ENCODE assay signal across 8 mouse cellular contexts in genomic region chr11:88148015-88148637, GRCm38 (mm10). TPM values are rescaled to one million over a fixed set of nuclear protein-coding genes. Genes with fewer than 3 reads are reported as not detected.
DNase-seq lines count a peak whose midpoint lies in the region; ATAC-seq lines count a peak whose summit lies in the region.

No protein-coding gene starts in this region.

- H3K9ac ChIP-seq in lung, embryonic 16.5 days (ENCODE audit: low read length), result peak overlapping the region; percentile 51; the same call in 1 of the 2 replicates
- H3K9ac ChIP-seq in limb, embryonic 12.5 days (replicated peaks), result no peak overlapping the region
- H3K9ac ChIP-seq in stomach, embryonic 15.5 days, result no peak overlapping the region

- H3K4me2 ChIP-seq in lung, embryonic 16.5 days (ENCODE audit: low read depth, low read length), result no peak overlapping the region
- H3K4me2 ChIP-seq in limb, embryonic 12.5 days, result peak overlapping the region; percentile 41
- peak overlapping the region; percentile 22; the same call in 1 of the 2 replicates for H3K4me2 ChIP-seq in stomach, embryonic 15.5 days

- no peaks in the 10 kb centered on the region for H3K9me3 ChIP-seq in lung, embryonic 16.5 days (ENCODE audit: control insufficient read depth, low read length)
- peaks cover 2% of the 10 kb centered on the region; the same call in 1 of the 2 replicates for H3K9me3 ChIP-seq in limb, embryonic 12.5 days
- H3K9me3 ChIP-seq in stomach, embryonic 15.5 days, result no peaks in the 10 kb centered on the region

- WGBS in lung, embryonic 16.5 days, result 33% methylated on average over 7 of the region's 7 CpGs
- WGBS in limb, embryonic 12.5 days, result 31% methylated on average over 7 of the region's 7 CpGs
- WGBS in stomach, embryonic 15.5 days, result 43% methylated on average over 7 of the region's 7 CpGs

- H3K4me1 ChIP-seq in lung, embryonic 16.5 days (replicated peaks; ENCODE audit: control insufficient read depth, insufficient read depth, low read length), result peaks cover 50% of the 10 kb centered on the region
- peaks cover 65% of the 10 kb centered on the region for H3K4me1 ChIP-seq in limb, embryonic 12.5 days (replicated peaks)
- H3K4me1 ChIP-seq in stomach, embryonic 15.5 days, result peaks cover 56% of the 10 kb centered on the region

- ATAC-seq in lung, embryonic 16.5 days (ENCODE audit: low read depth), result no peak
- ATAC-seq in limb, embryonic 12.5 days (ENCODE audit: insufficient number of reproducible peaks, insufficient read depth, low FRiP score, low TSS enrichment, low read depth), result no peak
- no peak for ATAC-seq in stomach, embryonic 15.5 days (ENCODE audit: insufficient read depth, low FRiP score, low read depth)
- ATAC-seq in erythroid progenitor cell, adult 5-6 weeks (replicated peaks; ENCODE audit: low FRiP score, poor library complexity, severe bottlenecking), result no peak

- peak overlapping the region; percentile 90 for H3K27ac ChIP-seq in lung, embryonic 16.5 days (ENCODE audit: low read length)
- H3K27ac ChIP-seq in limb, embryonic 12.5 days, result peak overlapping the region; percentile 94
- peak overlapping the region; percentile 90 for H3K27ac ChIP-seq in stomach, embryonic 15.5 days

- H3K36me3 ChIP-seq in lung, embryonic 16.5 days (ENCODE audit: control insufficient read depth, insufficient read depth, low read length), result no peaks in the 10 kb centered on the region
- peaks cover 2% of the 10 kb centered on the region; the same call in 1 of the 2 replicates for H3K36me3 ChIP-seq in limb, embryonic 12.5 days
- H3K36me3 ChIP-seq in stomach, embryonic 15.5 days, result no peaks in the 10 kb centered on the region

- DNase-seq in gastrocnemius, postnatal 25 days, result peak; percentile 36
- DNase-seq in gastrocnemius, adult 8-10 months (ENCODE audit: low spot score in 2 of 2), result no peak
- no peak for DNase-seq in lung, postnatal 25 days (ENCODE audit: low spot score)
- DNase-seq in yolk sac, embryonic 10.5 days (ENCODE audit: low spot score), result no peak

- no peak overlapping the region for H3K4me3 ChIP-seq in lung, embryonic 16.5 days (ENCODE audit: low read length)
- no peak overlapping the region for H3K4me3 ChIP-seq in limb, embryonic 12.5 days (replicated peaks)
- H3K4me3 ChIP-seq in stomach, embryonic 15.5 days (replicated peaks), result no peak overlapping the region

- no peaks in the 10 kb centered on the region for H3K27me3 ChIP-seq in lung, embryonic 16.5 days (ENCODE audit: control insufficient read depth, insufficient read depth, low read depth, low read length)
- no peaks in the 10 kb centered on the region for H3K27me3 ChIP-seq in limb, embryonic 12.5 days
- no peaks in the 10 kb centered on the region for H3K27me3 ChIP-seq in stomach, embryonic 15.5 days (replicated peaks)

RNA-seq across cellular contexts. Expression of gene Cuedc1, which starts 50.3 kb away (rescaled TPM):
- total RNA-seq in gastrocnemius, postnatal 25 days (2021), result 10 to 100 TPM; 76.3 to 78.6 TPM
- 100 to 1,000 TPM; 108 to 156 (median 116) TPM for total RNA-seq in gastrocnemius, adult 8-10 months (2022)
- 11.3 and 11.8 TPM in 2 replicates for polyA plus RNA-seq in lung, embryonic 16.5 days (2015; fragmentation: Nextera tagmentation; extraction: Ambion mirVana)
- 32.1 and 37.3 TPM in 2 replicates for polyA plus RNA-seq in limb, embryonic 12.5 days (2016; fragmentation: Nextera tagmentation; extraction: Ambion mirVana)
- polyA plus RNA-seq in stomach, embryonic 15.5 days (2015; fragmentation: Nextera tagmentation; extraction: Ambion mirVana), result 23.8 and 26.7 TPM in 2 replicates
- 0.84 TPM in 1 of 2 replicates, not detected in the other for total RNA-seq in erythroid progenitor cell, adult 5-6 weeks (2015; ENCODE audit: low replicate concordance)
- 0.39 TPM in 1 of 2 replicates, not detected in the other for total RNA-seq in erythroid progenitor cell, adult 5-6 weeks (2017; ENCODE audit: low replicate concordance)

RNA-seq across cellular contexts. Expression of gene Mrps23, which starts 56.1 kb away (rescaled TPM):
- total RNA-seq in gastrocnemius, postnatal 25 days (2021), result 100 to 1,000 TPM; 126 to 133 TPM
- 100 to 1,000 TPM; 119 to 149 (median 140) TPM for total RNA-seq in gastrocnemius, adult 8-10 months (2022)
- 50.6 and 55.5 TPM in 2 replicates for polyA plus RNA-seq in lung, embryonic 16.5 days (2015; fragmentation: Nextera tagmentation; extraction: Ambion mirVana)
- 53.2 and 59.5 TPM in 2 replicates for polyA plus RNA-seq in limb, embryonic 12.5 days (2016; fragmentation: Nextera tagmentation; extraction: Ambion mirVana)
- polyA plus RNA-seq in stomach, embryonic 15.5 days (2015; fragmentation: Nextera tagmentation; extraction: Ambion mirVana), result 52.8 and 59.5 TPM in 2 replicates
- 18.7 and 24.3 TPM in 2 replicates for total RNA-seq in erythroid progenitor cell, adult 5-6 weeks (2015; ENCODE audit: low replicate concordance)
- total RNA-seq in erythroid progenitor cell, adult 5-6 weeks (2017; ENCODE audit: low replicate concordance), result 15.8 and 23.1 TPM in 2 replicates

Comparison
In these comparisons a context has a peak if more than half of its experiments do, and no peak if none do; other contexts are left out.
1. RNA of gene Cuedc1, which starts 50.3 kb away (total RNA-seq): 108 to 156 TPM in gastrocnemius, adult 8-10 months and 76.3 to 78.6 TPM in gastrocnemius, postnatal 25 days; 0.39 to 0.84 TPM in erythroid progenitor cell, adult 5-6 weeks; every median in the first group is over 10 times any median in the second.
2. RNA of gene Mrps23, which starts 56.1 kb away (total RNA-seq): 119 to 149 TPM in gastrocnemius, adult 8-10 months and 126 to 133 TPM in gastrocnemius, postnatal 25 days; 15.8 to 24.3 TPM in erythroid progenitor cell, adult 5-6 weeks; every median in the first group is over 4 times any median in the second.
3. Peak in every context shown above with its lines, with median percentiles within 50 percentile points of each other: H3K27ac ChIP-seq.